Mouse (Mus musculus): Measurements from ENCODE around the gene Ttc28. TPM values are rescaled to one million over a fixed set of nuclear protein-coding genes. Genes with fewer than 3 reads are reported as not detected.

Gene Ttc28
- polyA plus RNA-seq, 2 experiments = 0.48 to 0.81 TPM

GRCm38 (mm10) chr5:110944326-110944725 is 64.7 kb downstream of the Ttc28 start:
- ATAC-seq (ENCODE audit: insufficient read depth) = no peak
- Histone ChIP-seq H3K4me1 (replicated peaks; ENCODE audit: control insufficient read depth in 2 of 2, insufficient read depth in 2 of 2, low read length in 1 of 2) (no peaks in the 10 kb centered on the region), H3K27me3 (ENCODE audit: control insufficient read depth, insufficient read depth, low read length) (no peaks in the 10 kb centered on the region), H3K9ac (replicated peaks) (no peak overlapping the region), H3K36me3 (replicated peaks; ENCODE audit: control insufficient read depth, insufficient read depth, low read depth) (no peaks in the 10 kb centered on the region), H3K4me2 (ENCODE audit: low read depth) (no peak overlapping the region), H3K4me3 (ENCODE audit: insufficient read depth in 1 of 2, low read depth in 2 of 2, low read length in 2 of 2) (no peak overlapping the region), H3K27ac (no peak overlapping the region), H3K9me3 (ENCODE audit: control insufficient read depth, low read length) (no peaks in the 10 kb centered on the region)
- DNase-seq (ENCODE audit: low read depth in 3 of 3, low spot score in 3 of 3) = no peak
- 70% methylated on average over 8 of the region's 8 CpGs for WGBS (ENCODE audit: insufficient replicate concordance)
- TF ChIP-seq EP300 (IDR thresholded peaks at IDR 0.05; ENCODE audit: low read depth) (no peak), CTCF (IDR thresholded peaks at IDR 0.05; ENCODE audit: low read depth) (no peak)

- Histone ChIP-seq H3K4me1 (replicated peaks; ENCODE audit: control insufficient read depth in 2 of 2, insufficient read depth in 2 of 2, low read length in 1 of 2) (no peaks in the 10 kb centered on the region), H3K4me3 (ENCODE audit: insufficient read depth in 1 of 2, low read depth in 2 of 2, low read length in 2 of 2) (no peak overlapping the region), H3K9ac (replicated peaks) (no peak overlapping the region), H3K36me3 (replicated peaks; ENCODE audit: control insufficient read depth, insufficient read depth, low read depth) (no peaks in the 10 kb centered on the region), H3K9me3 (ENCODE audit: control insufficient read depth, low read length) (no peaks in the 10 kb centered on the region), H3K4me2 (ENCODE audit: low read depth) (no peak overlapping the region), H3K27ac (no peak overlapping the region), H3K27me3 (ENCODE audit: control insufficient read depth, insufficient read depth, low read length) (no peaks in the 10 kb centered on the region)
- WGBS (ENCODE audit: insufficient replicate concordance) = 63% methylated on average over 12 of the region's 12 CpGs
- DNase-seq (ENCODE audit: low read depth in 3 of 3, low spot score in 3 of 3) (no peak), ATAC-seq (ENCODE audit: insufficient read depth) (no peak)
- TF ChIP-seq CTCF (IDR thresholded peaks at IDR 0.05; ENCODE audit: low read depth) = no peak
- TF ChIP-seq EP300 (IDR thresholded peaks at IDR 0.05; ENCODE audit: low read depth) = no peak
Observed at GRCm38 (mm10) chr5:110948476-110949399, 69.1 kb downstream of the Ttc28 start.

- TF ChIP-seq CTCF (IDR thresholded peaks at IDR 0.05; ENCODE audit: low read depth) (no peak), EP300 (IDR thresholded peaks at IDR 0.05; ENCODE audit: low read depth) (no peak)
- no peak overlapping the region for H3K27ac ChIP-seq
- H3K9ac ChIP-seq (replicated peaks) = no peak overlapping the region
- no peak for ATAC-seq (ENCODE audit: insufficient read depth)
- 45% methylated on average over 3 of the region's 3 CpGs for WGBS (ENCODE audit: insufficient replicate concordance)
- H3K27me3 ChIP-seq (ENCODE audit: control insufficient read depth, insufficient read depth, low read length) = no peaks in the 10 kb centered on the region
- no peak for DNase-seq (ENCODE audit: low read depth in 3 of 3, low spot score in 3 of 3)
- H3K9me3 ChIP-seq (ENCODE audit: control insufficient read depth, low read length) = no peaks in the 10 kb centered on the region
- no peak overlapping the region for H3K4me2 ChIP-seq (ENCODE audit: low read depth)
- H3K36me3 ChIP-seq (replicated peaks; ENCODE audit: control insufficient read depth, insufficient read depth, low read depth) = no peaks in the 10 kb centered on the region
- H3K4me1 ChIP-seq (replicated peaks; ENCODE audit: control insufficient read depth in 2 of 2, insufficient read depth in 2 of 2, low read length in 1 of 2) = no peaks in the 10 kb centered on the region
- no peak overlapping the region for H3K4me3 ChIP-seq (ENCODE audit: insufficient read depth in 1 of 2, low read depth in 2 of 2, low read length in 2 of 2)
Observed at GRCm38 (mm10) chr5:110949791-110950190, 70.2 kb downstream of the Ttc28 start.

GRCm38 (mm10) chr5:110958196-110958595 is 78.6 kb downstream of the Ttc28 start:
- DNase-seq (ENCODE audit: low read depth in 3 of 3, low spot score in 3 of 3) = no peak
- TF ChIP-seq CTCF (IDR thresholded peaks at IDR 0.05; ENCODE audit: low read depth) (no peak), EP300 (IDR thresholded peaks at IDR 0.05; ENCODE audit: low read depth) (no peak)
- Histone ChIP-seq H3K4me3 (ENCODE audit: insufficient read depth in 1 of 2, low read depth in 2 of 2, low read length in 2 of 2) (no peak overlapping the region), H3K4me2 (ENCODE audit: low read depth) (no peak overlapping the region), H3K27me3 (ENCODE audit: control insufficient read depth, insufficient read depth, low read length) (no peaks in the 10 kb centered on the region), H3K9me3 (ENCODE audit: control insufficient read depth, low read length) (no peaks in the 10 kb centered on the region), H3K27ac (no peak overlapping the region), H3K4me1 (replicated peaks; ENCODE audit: control insufficient read depth in 2 of 2, insufficient read depth in 2 of 2, low read length in 1 of 2) (no peaks in the 10 kb centered on the region), H3K36me3 (replicated peaks; ENCODE audit: control insufficient read depth, insufficient read depth, low read depth) (no peaks in the 10 kb centered on the region), H3K9ac (replicated peaks) (no peak overlapping the region)
- 62% methylated on average over 4 of the region's 4 CpGs for WGBS (ENCODE audit: insufficient replicate concordance)
- ATAC-seq (ENCODE audit: insufficient read depth) = no peak

- Histone ChIP-seq H3K4me1 (replicated peaks; ENCODE audit: control insufficient read depth in 2 of 2, insufficient read depth in 2 of 2, low read length in 1 of 2) (no peaks in the 10 kb centered on the region), H3K27me3 (ENCODE audit: control insufficient read depth, insufficient read depth, low read length) (no peaks in the 10 kb centered on the region), H3K4me2 (ENCODE audit: low read depth) (no peak overlapping the region), H3K9me3 (ENCODE audit: control insufficient read depth, low read length) (no peaks in the 10 kb centered on the region), H3K4me3 (ENCODE audit: insufficient read depth in 1 of 2, low read depth in 2 of 2, low read length in 2 of 2) (no peak overlapping the region), H3K27ac (no peak overlapping the region), H3K9ac (replicated peaks) (no peak overlapping the region), H3K36me3 (replicated peaks; ENCODE audit: control insufficient read depth, insufficient read depth, low read depth) (no peaks in the 10 kb centered on the region)
- TF ChIP-seq EP300 (IDR thresholded peaks at IDR 0.05; ENCODE audit: low read depth) (no peak), CTCF (IDR thresholded peaks at IDR 0.05; ENCODE audit: low read depth) (no peak)
- DNase-seq (ENCODE audit: low read depth in 3 of 3, low spot score in 3 of 3) (no peak), ATAC-seq (ENCODE audit: insufficient read depth) (no peak)
- 44% methylated on average over 4 of the region's 4 CpGs for WGBS (ENCODE audit: insufficient replicate concordance)
Observed at GRCm38 (mm10) chr5:110960067-110960466, 80.5 kb downstream of the Ttc28 start.
